Mouse (Mus musculus) B cell, adult 2 months (primary cell): ENCODE results near the gene Eif4h.
A peak's percentile ranks its signal among the peaks of the same experiment; 100 is the strongest.

Source experiments
- DNase-seq, 2 experiments: peaks; one replicate each; pipeline ENCODE4 v3.0.0; 2022

Eif4h gene

GRCm38 (mm10) chr5:134647394-134647793 lies 8.1 kb upstream of the Eif4h start:
- DNase-seq, result no peak

GRCm38 (mm10) chr5:134646461-134646860 lies 7.2 kb upstream of the Eif4h start:
- DNase-seq, result no peak

- no peak for DNase-seq
Observed at GRCm38 (mm10) chr5:134644643-134645118, 5.4 kb upstream of the Eif4h start.

- DNase-seq, result no peak
Observed at GRCm38 (mm10) chr5:134644121-134644520, 4.8 kb upstream of the Eif4h start.

GRCm38 (mm10) chr5:134640371-134640770 lies 1.1 kb upstream of the Eif4h start:
- DNase-seq, result no peak

GRCm38 (mm10) chr5:134638461-134639268 lies 625 bp downstream of the Eif4h start:
- DNase-seq, result no peak

GRCm38 (mm10) chr5:134637820-134638367 lies 1.4 kb downstream of the Eif4h start:
- DNase-seq, result peak; percentile 30 to 39

GRCm38 (mm10) chr5:134632841-134633240 lies 6.4 kb downstream of the Eif4h start:
- no peak for DNase-seq

GRCm38 (mm10) chr5:134630835-134631234 lies 8.5 kb downstream of the Eif4h start:
- no peak for DNase-seq

- DNase-seq, result no peak
Observed at GRCm38 (mm10) chr5:134629508-134629907, 9.8 kb downstream of the Eif4h start.

- no peak for DNase-seq
Observed at GRCm38 (mm10) chr5:134622069-134622468, 17.2 kb downstream of the Eif4h start.

GRCm38 (mm10) chr5:134621099-134621640 lies 18.1 kb downstream of the Eif4h start:
- no peak for DNase-seq

- DNase-seq, result no peak
Observed at GRCm38 (mm10) chr5:134620457-134620856, 18.8 kb downstream of the Eif4h start.

GRCm38 (mm10) chr5:134617071-134617470 lies 22.2 kb downstream of the Eif4h start:
- DNase-seq, result peak; percentile 82 to 84

GRCm38 (mm10) chr5:134615780-134616179 lies 23.5 kb downstream of the Eif4h start:
- no peak for DNase-seq

GRCm38 (mm10) chr5:134615380-134615779 lies 23.9 kb downstream of the Eif4h start:
- DNase-seq, result no peak

- DNase-seq, result peak; percentile 61
Observed at GRCm38 (mm10) chr5:134614802-134615201, 24.5 kb downstream of the Eif4h start, which contains the start of gene Lat2. Lat2 (minus strand) TSS chr5:134615025.

GRCm38 (mm10) chr5:134614296-134614695 lies 25.0 kb downstream of the Eif4h start:
- DNase-seq, result peak in 1 of 2 experiments; percentile 19

- DNase-seq, result peak; percentile 68 to 70
Observed at GRCm38 (mm10) chr5:134613727-134614126, 25.6 kb downstream of the Eif4h start.

GRCm38 (mm10) chr5:134611810-134612521 lies 27.3 kb downstream of the Eif4h start:
- DNase-seq, result peak; percentile 49 to 53

- no peak for DNase-seq
Observed at GRCm38 (mm10) chr5:134609916-134610643, 29.2 kb downstream of the Eif4h start.

- DNase-seq, result peak; percentile 58 to 69
Observed at GRCm38 (mm10) chr5:134607121-134607520, 32.2 kb downstream of the Eif4h start.
